Mouse (Mus musculus) heart, embryonic 15.5 days (tissue): ENCODE data around the gene Dusp1. TPM values are rescaled to one million over a fixed set of nuclear protein-coding genes. Genes with fewer than 3 reads are reported as not detected.

Source experiments
- ATAC-seq: fragments of 200-750 bp; cut with Nextera tagmentation; replicated peaks from 2 replicates; pipeline ENCODE4 v1.8.0; 2017; ENCODE audit warnings: low read depth, moderate TSS enrichment; ENCODE audit not compliant: insufficient number of reproducible peaks, insufficient read depth, low FRiP score
- H3K27ac ChIP-seq: fragments of 300-500 bp; sonication (generic); 2 replicates; pipeline ENCODE4 v1.5.1; 2015; ENCODE audit warnings: mild to moderate bottlenecking, inconsistent platforms
- H3K27me3 ChIP-seq: fragments of 300-500 bp; sonication (generic); 2 replicates; pipeline ENCODE4 v1.6.1; 2015; ENCODE audit warnings: inconsistent platforms
- H3K36me3 ChIP-seq: fragments of 300-500 bp; sonication (generic); 2 replicates; pipeline ENCODE4 v1.6.1; 2015; ENCODE audit warnings: mild to moderate bottlenecking, inconsistent platforms
- H3K4me1 ChIP-seq: fragments of 300-500 bp; sonication (generic); replicated peaks from 2 replicates; pipeline ENCODE4 v1.6.1; 2015; ENCODE audit warnings: inconsistent platforms
- H3K4me2 ChIP-seq: fragments of 300-500 bp; sonication (generic); 2 replicates; pipeline ENCODE4 v1.6.1; 2015; ENCODE audit warnings: inconsistent platforms, mild to moderate bottlenecking, moderate library complexity
- H3K4me3 ChIP-seq: fragments of 300-500 bp; sonication (generic); 2 replicates; pipeline ENCODE4 v1.5.1; 2015; ENCODE audit warnings: mild to moderate bottlenecking, inconsistent platforms
- H3K9ac ChIP-seq: fragments of 300-500 bp; sonication (generic); 2 replicates; pipeline ENCODE4 v1.6.1; 2015; ENCODE audit warnings: mild to moderate bottlenecking, inconsistent platforms
- H3K9me3 ChIP-seq: fragments of 300-500 bp; sonication (generic); replicated peaks from 2 replicates; pipeline ENCODE4 v1.6.1; 2016; ENCODE audit warnings: inconsistent platforms
- WGBS: fragments of 180-500 bp; shearing (Covaris S2); methylation state at CpG from one replicate; pipeline ENCODE4 v1.1.7; 2015; ENCODE audit warnings: mixed read lengths; 5-methylcytosine and 5-hydroxymethylcytosine counted together
- polyA plus RNA-seq: library from polyadenylated mRNA; unstranded; fragments of >200 nt; fragmentation: Nextera tagmentation; extraction: Ambion mirVana; gene quantifications from 2 replicates; pipeline ENCODE4 v1.2.1, GENCODE M21; 2015

The Dusp1 gene
- polyA plus RNA-seq, 1 experiment from 2014 or later = 30.8 TPM

DNA sequence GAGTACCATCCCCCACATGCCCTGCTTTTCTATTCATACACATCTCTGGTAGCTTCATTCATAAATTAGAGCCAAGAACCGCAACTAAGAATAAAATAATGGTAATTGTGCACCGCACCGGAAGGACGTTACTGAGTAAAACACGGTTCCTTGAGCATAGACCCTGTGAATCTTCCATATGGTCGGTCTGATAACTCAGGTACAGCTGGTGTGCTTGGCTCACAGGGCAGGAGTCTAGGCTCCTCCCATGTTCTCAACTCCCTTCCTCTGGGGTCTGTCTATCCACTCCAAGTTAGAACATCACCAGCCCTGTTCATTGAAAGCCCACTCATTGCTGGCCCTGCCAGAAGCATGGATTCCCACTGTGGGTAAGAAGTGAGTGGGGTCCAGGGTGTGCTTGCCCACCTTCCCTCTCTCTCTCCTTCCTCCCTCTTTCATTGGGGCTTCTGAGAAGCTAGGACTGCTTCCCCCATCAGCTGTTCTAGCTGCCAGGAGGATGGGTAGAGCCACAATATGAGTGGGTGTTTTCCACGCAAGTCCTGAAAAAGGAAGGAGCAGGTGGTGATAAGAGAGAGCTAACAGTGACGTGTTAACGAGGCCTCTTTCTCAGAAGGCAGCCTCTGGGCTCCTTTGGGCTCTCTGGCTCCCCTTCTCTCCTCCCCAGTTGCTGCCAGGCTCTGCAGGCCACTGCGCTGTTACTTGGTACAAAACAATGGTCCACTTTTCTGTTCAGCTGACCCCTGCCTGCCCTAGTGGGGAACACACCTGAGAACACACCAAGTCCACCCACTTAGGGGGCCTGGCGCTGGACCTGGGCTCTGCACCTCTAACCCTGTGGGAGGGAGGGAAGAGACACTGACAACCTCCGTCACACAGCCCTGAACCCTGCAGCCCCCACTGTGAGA lies 14.1 kb upstream of the Dusp1 start:
- ATAC-seq = no peak
- WGBS = 78% methylated on average over 12 of the region's 12 CpGs
- H3K9me3 ChIP-seq = no peaks in the 10 kb centered on the region
- peak overlapping the region; percentile 41 for H3K27ac ChIP-seq
- no peaks in the 10 kb centered on the region for H3K36me3 ChIP-seq
- H3K4me2 ChIP-seq = no peak overlapping the region
- H3K4me1 ChIP-seq = peaks cover 84% of the 10 kb centered on the region
- H3K9ac ChIP-seq = no peak overlapping the region
- H3K27me3 ChIP-seq = no peaks in the 10 kb centered on the region
- no peak overlapping the region for H3K4me3 ChIP-seq

DNA sequence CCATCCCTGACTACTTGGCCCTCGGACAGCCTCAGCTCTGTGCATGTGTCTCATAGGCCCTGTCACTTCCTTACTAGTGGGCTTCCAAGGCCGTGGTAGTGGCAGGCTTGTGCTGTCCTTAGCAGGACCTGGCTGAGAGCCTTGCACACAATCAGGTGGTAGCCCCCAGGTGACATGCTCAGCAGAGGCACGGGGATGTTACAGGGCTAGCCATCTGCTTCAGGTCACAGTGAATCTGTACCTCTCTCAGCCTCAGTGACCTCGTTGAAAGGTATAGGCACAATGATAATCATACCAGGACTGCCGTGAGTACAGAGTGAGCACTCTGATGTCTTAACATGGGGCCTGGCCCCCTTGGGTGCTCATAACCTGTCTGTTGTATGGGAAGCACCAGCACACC lies 12.8 kb upstream of the Dusp1 start:
- H3K27me3 ChIP-seq = no peaks in the 10 kb centered on the region
- no peaks in the 10 kb centered on the region for H3K9me3 ChIP-seq
- no peak for ATAC-seq
- H3K4me3 ChIP-seq = no peak overlapping the region
- no peak overlapping the region for H3K9ac ChIP-seq
- H3K36me3 ChIP-seq = no peaks in the 10 kb centered on the region; the same call in 1 of the 2 replicates
- no peak overlapping the region for H3K27ac ChIP-seq
- H3K4me1 ChIP-seq = peaks cover 85% of the 10 kb centered on the region
- WGBS = 79% methylated on average over 5 of the region's 5 CpGs
- no peak overlapping the region for H3K4me2 ChIP-seq

DNA sequence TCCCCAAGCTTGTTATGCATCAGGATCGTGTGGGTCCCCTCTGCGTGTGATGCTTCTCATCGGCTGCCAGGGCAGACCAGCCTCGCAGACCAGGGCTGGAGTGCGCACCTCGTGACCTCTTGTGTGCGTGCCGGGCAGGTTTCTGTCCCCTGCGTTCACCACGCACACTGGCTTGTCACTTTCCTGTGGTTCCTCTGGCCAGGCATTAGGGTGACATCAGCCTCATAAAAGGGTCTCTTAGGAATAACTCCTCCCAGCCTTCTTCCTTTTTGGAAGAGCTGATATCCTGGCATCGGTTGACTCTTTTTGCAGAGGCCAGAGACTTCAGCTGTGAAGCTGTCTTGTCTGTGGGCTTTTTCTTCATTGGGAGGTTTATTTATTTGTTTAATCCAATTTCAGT lies 12.2 kb upstream of the Dusp1 start:
- H3K27ac ChIP-seq = peak overlapping the region; percentile 35
- no peak overlapping the region for H3K9ac ChIP-seq
- H3K36me3 ChIP-seq = peaks cover 1% of the 10 kb centered on the region; the same call in 1 of the 2 replicates
- WGBS = 48% methylated on average over 11 of the region's 11 CpGs
- no peak for ATAC-seq
- peaks cover 79% of the 10 kb centered on the region for H3K4me1 ChIP-seq
- no peaks in the 10 kb centered on the region for H3K9me3 ChIP-seq
- H3K4me2 ChIP-seq = no peak overlapping the region
- no peak overlapping the region for H3K4me3 ChIP-seq
- no peaks in the 10 kb centered on the region for H3K27me3 ChIP-seq

DNA sequence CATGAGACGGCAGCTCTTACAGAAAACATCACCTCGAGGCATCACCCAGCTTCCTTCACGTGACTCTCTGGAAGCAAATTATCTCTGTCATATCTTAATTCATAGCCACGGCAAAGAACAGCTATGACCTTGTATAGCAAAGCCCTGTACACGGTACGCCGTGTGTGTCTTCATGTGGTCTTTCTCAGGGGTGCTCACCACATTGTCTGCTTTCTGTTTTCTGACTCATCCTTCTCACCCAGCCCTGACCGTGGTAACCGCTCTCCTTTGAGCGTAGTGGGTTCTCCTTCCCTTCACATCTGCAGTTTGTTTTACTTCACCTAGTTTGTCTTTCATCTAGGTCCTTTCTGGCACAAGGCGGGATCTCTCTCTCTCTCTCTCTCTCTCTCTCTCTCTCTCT lies 10.3 kb upstream of the Dusp1 start:
- Histone ChIP-seq H3K36me3 (peaks cover 17% of the 10 kb centered on the region), H3K27ac (0 out of 2 replicates have a peak overlapping the region, but pooled peaks have one; percentile 19), H3K4me3 (no peak overlapping the region), H3K9ac (no peak overlapping the region), H3K4me2 (no peak overlapping the region), H3K4me1 (peaks cover 60% of the 10 kb centered on the region), H3K9me3 (no peaks in the 10 kb centered on the region), H3K27me3 (no peaks in the 10 kb centered on the region)
- 85% methylated on average over 11 of the region's 11 CpGs for WGBS
- no peak for ATAC-seq

DNA sequence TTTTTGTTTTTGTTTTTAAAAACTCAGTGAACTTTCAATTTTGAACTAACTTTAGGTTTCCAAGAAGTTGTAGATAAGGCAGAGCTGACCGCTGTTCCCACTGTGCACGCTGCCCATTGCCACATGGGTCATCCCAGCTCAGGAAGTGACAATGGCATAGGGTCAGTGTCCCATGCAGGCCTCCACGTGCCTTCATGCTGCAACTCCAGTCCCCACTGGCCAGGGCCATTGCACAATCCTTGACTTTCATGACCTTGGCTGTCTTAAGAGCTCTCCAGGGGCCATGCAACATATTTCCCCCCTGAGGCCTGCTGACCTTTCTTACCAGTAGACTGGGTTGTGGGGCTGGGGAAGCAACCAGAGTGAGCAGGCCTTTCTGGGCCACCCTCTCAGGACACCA lies 9.4 kb upstream of the Dusp1 start:
- Histone ChIP-seq H3K27ac (0 out of 2 replicates have a peak overlapping the region, but pooled peaks have one; percentile 19), H3K27me3 (no peaks in the 10 kb centered on the region), H3K4me3 (no peak overlapping the region), H3K9ac (no peak overlapping the region), H3K4me2 (no peak overlapping the region), H3K36me3 (peaks cover 17% of the 10 kb centered on the region), H3K4me1 (peaks cover 51% of the 10 kb centered on the region), H3K9me3 (no peaks in the 10 kb centered on the region)
- no peak for ATAC-seq
- WGBS = 66% methylated on average over 3 of the region's 3 CpGs

GRCm38 (mm10) chr17:26570651-26571118 lies 8.8 kb upstream of the Dusp1 start:
- peaks cover 20% of the 10 kb centered on the region for H3K36me3 ChIP-seq
- peak overlapping the region; percentile 35; the same call in 1 of the 2 replicates for H3K27ac ChIP-seq
- 50% methylated on average over 11 of the region's 11 CpGs for WGBS
- no peaks in the 10 kb centered on the region for H3K27me3 ChIP-seq
- H3K4me3 ChIP-seq = no peak overlapping the region
- no peaks in the 10 kb centered on the region for H3K9me3 ChIP-seq
- peaks cover 44% of the 10 kb centered on the region for H3K4me1 ChIP-seq
- H3K4me2 ChIP-seq = no peak overlapping the region; the same call in 1 of the 2 replicates
- H3K9ac ChIP-seq = no peak overlapping the region
- ATAC-seq = peak; percentile 52

GRCm38 (mm10) chr17:26569594-26570350 lies 7.8 kb upstream of the Dusp1 start:
- Histone ChIP-seq H3K9ac (no peak overlapping the region), H3K4me1 (peaks cover 35% of the 10 kb centered on the region), H3K4me3 (no peak overlapping the region), H3K9me3 (no peaks in the 10 kb centered on the region), H3K27ac (no peak overlapping the region), H3K27me3 (no peaks in the 10 kb centered on the region), H3K4me2 (no peak overlapping the region), H3K36me3 (peaks cover 23% of the 10 kb centered on the region)
- 81% methylated on average over 4 of the region's 4 CpGs for WGBS
- ATAC-seq = no peak

DNA sequence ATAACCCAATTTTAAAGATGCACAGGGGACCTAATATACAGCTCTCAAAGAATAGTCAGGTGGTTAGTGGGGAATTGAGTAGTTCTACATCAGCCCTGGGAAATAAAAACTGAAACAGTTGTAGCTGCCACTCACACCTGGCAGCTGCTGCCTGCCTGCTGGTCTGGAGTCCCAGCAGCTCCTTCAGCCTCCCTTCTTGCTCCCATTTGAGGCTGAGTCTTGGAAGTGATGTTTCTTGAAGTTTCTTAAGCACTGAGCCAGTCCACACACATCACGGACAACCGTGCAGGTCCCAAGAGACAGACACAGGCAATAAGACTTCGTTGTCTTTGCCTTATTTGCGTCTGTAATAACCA lies 5.9 kb upstream of the Dusp1 start:
- no peak overlapping the region for H3K4me2 ChIP-seq
- H3K4me3 ChIP-seq = no peak overlapping the region
- no peaks in the 10 kb centered on the region for H3K9me3 ChIP-seq
- no peak for ATAC-seq
- peaks cover 23% of the 10 kb centered on the region for H3K36me3 ChIP-seq
- no peak overlapping the region for H3K27ac ChIP-seq
- H3K9ac ChIP-seq = no peak overlapping the region
- WGBS = 94% methylated on average over 4 of the region's 4 CpGs
- H3K4me1 ChIP-seq = peaks cover 25% of the 10 kb centered on the region
- no peaks in the 10 kb centered on the region for H3K27me3 ChIP-seq

DNA sequence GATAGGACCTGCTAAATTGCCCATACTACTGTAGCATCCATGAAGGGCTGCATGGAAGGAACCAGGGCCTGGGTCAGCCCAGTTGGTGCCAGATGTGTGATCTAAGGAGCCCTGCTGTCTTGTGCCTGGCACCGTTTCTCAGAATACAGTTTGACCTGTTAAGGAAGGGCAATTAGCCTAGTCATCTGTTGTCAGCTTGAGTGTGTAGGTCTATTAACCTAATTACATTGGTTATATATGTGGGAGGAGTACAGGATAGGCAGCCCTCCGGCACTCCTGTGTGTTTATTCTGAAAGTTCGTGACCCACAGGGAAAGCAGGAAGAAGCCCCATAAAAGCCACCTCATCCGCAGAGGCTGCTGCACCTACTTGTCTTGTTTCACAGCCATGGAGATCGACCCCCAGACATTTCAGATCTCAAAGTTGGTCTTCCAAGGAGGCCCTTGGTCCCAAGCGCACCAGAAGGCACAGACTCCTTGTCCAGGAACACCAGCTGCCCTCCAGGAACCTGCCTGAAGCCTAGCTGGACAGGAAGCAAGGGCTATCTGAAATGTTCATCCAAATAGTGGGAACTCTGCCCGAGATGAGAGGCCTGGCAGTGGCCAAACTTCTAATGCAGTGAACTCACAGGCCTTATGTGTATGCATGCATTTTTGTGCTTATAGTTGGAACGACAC lies 5.4 kb upstream of the Dusp1 start:
- H3K4me3 ChIP-seq = no peak overlapping the region
- no peak overlapping the region for H3K27ac ChIP-seq
- 63% methylated on average over 8 of the region's 8 CpGs for whole genome bisulfite sequencing
- no peak overlapping the region for H3K9ac ChIP-seq
- H3K4me2 ChIP-seq = no peak overlapping the region
- peaks cover 29% of the 10 kb centered on the region for H3K4me1 ChIP-seq
- ATAC-seq = no peak
- peaks cover 23% of the 10 kb centered on the region for H3K36me3 ChIP-seq
- no peaks in the 10 kb centered on the region for H3K27me3 ChIP-seq
- no peaks in the 10 kb centered on the region for H3K9me3 ChIP-seq

DNA sequence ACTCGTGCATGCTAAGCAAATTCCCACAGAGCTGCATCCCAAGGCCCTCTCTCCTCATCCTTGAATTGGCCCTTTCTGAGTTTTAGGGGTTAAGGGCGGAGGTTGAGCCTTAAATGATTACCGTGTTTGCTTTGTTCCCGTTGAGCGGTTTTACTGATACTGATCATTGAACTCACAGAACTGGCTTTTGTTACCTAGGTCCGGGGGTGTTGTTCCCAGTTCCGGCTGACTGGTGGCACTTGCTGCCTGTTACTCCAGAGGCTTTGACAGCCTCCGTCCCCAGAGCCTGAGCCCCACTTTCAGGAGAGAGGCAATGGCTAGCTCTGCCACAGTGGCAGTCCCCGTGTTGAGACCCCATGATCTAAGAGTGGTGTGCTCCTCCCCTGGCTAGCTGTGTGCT lies 2.5 kb upstream of the Dusp1 start:
- Histone ChIP-seq H3K9me3 (no peaks in the 10 kb centered on the region), H3K27ac (no peak overlapping the region), H3K9ac (no peak overlapping the region), H3K36me3 (peaks cover 23% of the 10 kb centered on the region), H3K4me1 (peaks cover 26% of the 10 kb centered on the region), H3K27me3 (no peaks in the 10 kb centered on the region), H3K4me2 (no peak overlapping the region), H3K4me3 (no peak overlapping the region)
- 73% methylated on average over 9 of the region's 9 CpGs for WGBS
- ATAC-seq = no peak

- Histone ChIP-seq H3K4me3 (no peak overlapping the region), H3K36me3 (peaks cover 17% of the 10 kb centered on the region)
Measured at GRCm38 (mm10) chr17:26563476-26563875, 1.5 kb upstream of the Dusp1 start.

More at GRCm38 (mm10) chr17:26563476-26563875, 1.5 kb upstream of the Dusp1 start:
- Histone ChIP-seq H3K27ac (no peak overlapping the region), H3K4me2 (no peak overlapping the region), H3K27me3 (no peaks in the 10 kb centered on the region), H3K4me1 (peaks cover 26% of the 10 kb centered on the region), H3K9me3 (no peaks in the 10 kb centered on the region), H3K9ac (no peak overlapping the region)
- ATAC-seq = no peak
- 86% methylated on average over 6 of the region's 6 CpGs for WGBS
